Mouse (Mus musculus): ENCODE measurements at regions not wholly inside any gene's neighbourhood (a gene's known extent, or its start where the extent isn't known, plus 50 kb on each side); places are given as distances from the start of the nearest gene placed in this dataset.

DNA sequence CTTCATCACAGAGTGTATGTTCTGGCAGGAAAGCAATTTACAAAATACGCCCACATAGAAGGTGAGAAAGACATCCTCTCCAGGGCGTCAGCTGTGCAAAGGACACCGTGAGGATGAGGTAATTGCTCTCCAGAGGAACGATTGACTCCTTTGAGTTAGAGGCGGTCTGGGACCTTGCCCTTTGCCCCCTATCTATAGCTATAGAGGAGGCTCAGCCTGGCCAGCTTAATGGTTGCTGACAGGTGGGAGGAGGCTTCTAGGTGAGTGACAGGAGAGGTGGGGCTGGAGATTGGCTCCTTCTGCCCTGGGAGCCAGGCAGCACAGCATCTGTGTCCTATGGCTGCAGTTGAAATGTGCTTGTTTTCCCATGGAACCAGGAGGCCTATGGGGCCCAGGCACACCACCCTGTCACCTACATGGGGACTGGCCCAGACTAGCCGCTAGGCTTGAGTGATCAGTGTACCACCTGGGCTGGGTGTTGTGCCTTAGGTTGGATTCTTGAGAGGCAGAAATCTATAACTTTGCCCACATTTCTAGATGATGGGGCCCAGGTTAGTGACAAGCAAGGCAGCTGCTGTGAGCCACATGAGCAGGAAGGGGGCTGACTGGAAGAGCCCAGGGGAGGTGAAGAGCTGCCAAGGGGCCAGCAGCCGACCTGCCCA is 113.2 kb upstream of the Eef2kmt start:
- TF ChIP-seq EP300 (optimal IDR thresholded peaks at IDR 0.05) (no peak), CTCF (IDR thresholded peaks at IDR 0.05; ENCODE audit: low read depth) (no peak)
- Histone ChIP-seq H3K4me2 (replicated peaks; ENCODE audit: low read depth) (no peak overlapping the region), H3K9me3 (ENCODE audit: control insufficient read depth, low read length) (no peaks in the 10 kb centered on the region), H3K4me1 (replicated peaks; ENCODE audit: control insufficient read depth, insufficient read depth) (no peaks in the 10 kb centered on the region), H3K9ac (ENCODE audit: low read length) (no peak overlapping the region), H3K36me3 (ENCODE audit: control insufficient read depth, insufficient read depth, low read length) (no peaks in the 10 kb centered on the region), H3K27me3 (ENCODE audit: control insufficient read depth, insufficient read depth, low read length) (no peaks in the 10 kb centered on the region), H3K4me3 (ENCODE audit: low read depth, low read length) (no peak overlapping the region), H3K27ac (replicated peaks) (no peak overlapping the region)
- WGBS: 35% methylated on average over 7 of the region's 7 CpGs
- no peak for DNase-seq (ENCODE audit: low spot score)
- peak; percentile 59 for ATAC-seq (ENCODE audit: low FRiP score, low TSS enrichment)

DNA sequence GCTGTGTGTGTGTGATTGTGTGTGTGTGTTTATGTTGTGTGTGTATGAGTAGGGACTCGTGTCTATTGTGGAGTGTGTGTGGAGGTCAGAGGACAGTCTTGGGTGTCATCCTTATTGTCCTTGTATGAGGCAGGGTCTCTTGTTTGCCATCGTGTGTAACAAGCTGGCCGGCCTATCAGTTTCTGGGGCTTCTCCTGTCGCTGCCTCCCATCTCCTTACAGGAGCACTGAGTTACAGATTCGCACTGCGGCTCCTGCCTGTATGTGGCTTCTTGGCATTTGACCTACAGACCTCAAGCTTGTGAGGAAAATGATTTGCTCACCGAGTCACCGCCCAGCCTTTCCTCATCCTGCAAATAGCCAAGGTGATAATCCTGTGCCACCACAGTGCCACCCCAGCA is 112.6 kb upstream of the Eef2kmt start:
- Histone ChIP-seq H3K36me3 (ENCODE audit: control insufficient read depth, insufficient read depth, low read length) (no peaks in the 10 kb centered on the region), H3K4me2 (replicated peaks; ENCODE audit: low read depth) (no peak overlapping the region), H3K9me3 (ENCODE audit: control insufficient read depth, low read length) (no peaks in the 10 kb centered on the region), H3K4me3 (ENCODE audit: low read depth, low read length) (no peak overlapping the region), H3K27ac (replicated peaks) (no peak overlapping the region), H3K27me3 (ENCODE audit: control insufficient read depth, insufficient read depth, low read length) (no peaks in the 10 kb centered on the region), H3K9ac (ENCODE audit: low read length) (no peak overlapping the region), H3K4me1 (replicated peaks; ENCODE audit: control insufficient read depth, insufficient read depth) (no peaks in the 10 kb centered on the region)
- TF ChIP-seq CTCF (IDR thresholded peaks at IDR 0.05; ENCODE audit: low read depth) (no peak), EP300 (optimal IDR thresholded peaks at IDR 0.05) (no peak)
- WGBS: 69% methylated on average over 8 of the region's 8 CpGs
- no peak for ATAC-seq (ENCODE audit: low FRiP score, low TSS enrichment)
- DNase-seq (ENCODE audit: low spot score): no peak

DNA sequence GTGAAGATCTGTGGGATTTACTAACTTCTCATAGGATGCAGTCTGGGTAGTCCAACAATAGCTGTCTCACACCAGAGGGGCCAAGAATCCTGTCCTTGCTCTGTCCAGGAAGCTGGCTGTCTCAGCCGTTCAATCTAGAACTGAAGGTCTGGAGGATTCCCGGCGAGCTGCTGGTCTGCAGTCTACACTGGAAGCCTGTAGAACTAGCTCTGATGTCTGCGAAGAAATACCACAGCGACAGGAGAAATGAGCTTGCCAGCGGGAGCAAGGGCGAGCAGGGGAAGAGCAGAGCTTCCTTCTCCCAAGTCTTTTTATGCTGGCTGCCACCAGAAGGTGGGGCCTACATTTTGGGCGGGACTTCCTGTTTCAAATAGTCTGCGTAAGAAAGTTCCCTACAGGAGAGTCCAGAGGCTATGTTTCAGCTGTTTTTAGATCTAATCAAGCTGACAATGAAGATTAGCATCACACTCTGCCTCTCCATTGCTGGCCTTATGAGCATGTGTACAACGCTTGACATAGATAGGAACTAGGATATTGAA is 111.9 kb upstream of the Eef2kmt start:
- no peak for DNase-seq (ENCODE audit: low spot score)
- Histone ChIP-seq H3K9me3 (ENCODE audit: control insufficient read depth, low read length) (no peaks in the 10 kb centered on the region), H3K4me2 (replicated peaks; ENCODE audit: low read depth) (no peak overlapping the region), H3K4me1 (replicated peaks; ENCODE audit: control insufficient read depth, insufficient read depth) (no peaks in the 10 kb centered on the region), H3K27ac (replicated peaks) (no peak overlapping the region), H3K36me3 (ENCODE audit: control insufficient read depth, insufficient read depth, low read length) (no peaks in the 10 kb centered on the region), H3K27me3 (ENCODE audit: control insufficient read depth, insufficient read depth, low read length) (no peaks in the 10 kb centered on the region), H3K9ac (ENCODE audit: low read length) (no peak overlapping the region), H3K4me3 (ENCODE audit: low read depth, low read length) (no peak overlapping the region)
- TF ChIP-seq EP300 (optimal IDR thresholded peaks at IDR 0.05) (no peak), CTCF (IDR thresholded peaks at IDR 0.05; ENCODE audit: low read depth) (no peak)
- no peak for ATAC-seq (ENCODE audit: low FRiP score, low TSS enrichment)
- WGBS: 75% methylated on average over 10 of the region's 10 CpGs

DNA sequence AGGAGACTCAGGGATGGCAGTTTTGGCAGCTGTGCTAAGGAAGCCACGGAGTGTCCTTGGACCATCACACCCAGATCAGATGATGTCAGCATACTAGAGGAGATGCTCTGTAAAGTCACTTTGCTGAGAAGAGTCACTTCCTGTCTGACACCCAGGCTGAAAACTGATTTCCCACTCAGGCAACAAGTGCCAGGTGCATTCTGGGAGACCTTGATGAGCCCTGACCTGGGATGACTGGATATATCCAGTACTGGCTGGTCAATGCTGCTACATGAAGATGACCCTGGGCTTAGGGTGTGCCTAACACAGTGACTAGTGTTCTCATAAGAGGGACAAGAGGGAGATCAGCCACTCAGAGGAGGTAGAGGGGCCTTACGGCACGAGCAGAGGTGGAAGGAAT is 110.2 kb upstream of the Eef2kmt start:
- Histone ChIP-seq H3K27me3 (ENCODE audit: control insufficient read depth, insufficient read depth, low read length) (no peaks in the 10 kb centered on the region), H3K4me2 (replicated peaks; ENCODE audit: low read depth) (no peak overlapping the region), H3K4me3 (ENCODE audit: low read depth, low read length) (no peak overlapping the region), H3K4me1 (replicated peaks; ENCODE audit: control insufficient read depth, insufficient read depth) (no peaks in the 10 kb centered on the region), H3K9me3 (ENCODE audit: control insufficient read depth, low read length) (no peaks in the 10 kb centered on the region), H3K27ac (replicated peaks) (no peak overlapping the region), H3K9ac (ENCODE audit: low read length) (no peak overlapping the region), H3K36me3 (ENCODE audit: control insufficient read depth, insufficient read depth, low read length) (no peaks in the 10 kb centered on the region)
- ATAC-seq (ENCODE audit: low FRiP score, low TSS enrichment): no peak
- 83% methylated on average over 3 of the region's 3 CpGs for WGBS
- TF ChIP-seq EP300 (optimal IDR thresholded peaks at IDR 0.05): no peak
- no peak for TF ChIP-seq CTCF (IDR thresholded peaks at IDR 0.05; ENCODE audit: low read depth)
- no peak for DNase-seq (ENCODE audit: low spot score)

DNA sequence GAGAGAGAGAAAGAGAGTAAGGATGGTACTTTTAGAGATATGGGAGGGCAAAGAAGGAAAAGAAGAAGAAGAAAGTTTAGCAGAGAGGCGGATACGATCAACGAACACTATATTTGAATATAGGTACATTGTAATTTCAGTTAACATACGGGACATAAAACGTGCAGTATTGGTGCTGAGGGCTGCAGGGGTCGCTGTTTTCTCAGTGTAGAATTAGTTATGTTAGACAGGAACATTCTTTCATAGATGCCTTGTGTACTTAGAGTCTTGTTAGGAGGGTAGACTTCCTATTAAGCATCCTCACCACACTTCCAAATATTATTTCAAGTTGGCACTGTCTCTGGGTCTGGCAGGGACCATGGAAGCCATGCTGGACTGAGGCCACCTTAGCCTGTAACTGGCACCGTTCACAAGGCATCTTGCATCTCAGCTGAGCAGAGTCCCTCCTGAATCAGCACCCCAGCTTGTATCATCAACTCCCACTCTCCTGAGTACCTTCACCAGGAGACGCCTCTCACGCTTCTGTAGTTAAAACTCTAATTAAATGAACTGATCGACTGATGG is 107.3 kb upstream of the Eef2kmt start:
- ATAC-seq (ENCODE audit: low FRiP score, low TSS enrichment) (no peak), DNase-seq (ENCODE audit: low spot score) (no peak)
- Histone ChIP-seq H3K27ac (replicated peaks) (no peak overlapping the region), H3K9me3 (ENCODE audit: control insufficient read depth, low read length) (no peaks in the 10 kb centered on the region), H3K4me3 (ENCODE audit: low read depth, low read length) (no peak overlapping the region), H3K9ac (ENCODE audit: low read length) (no peak overlapping the region), H3K4me2 (replicated peaks; ENCODE audit: low read depth) (no peak overlapping the region), H3K4me1 (replicated peaks; ENCODE audit: control insufficient read depth, insufficient read depth) (no peaks in the 10 kb centered on the region), H3K36me3 (ENCODE audit: control insufficient read depth, insufficient read depth, low read length) (no peaks in the 10 kb centered on the region), H3K27me3 (ENCODE audit: control insufficient read depth, insufficient read depth, low read length) (no peaks in the 10 kb centered on the region)
- TF ChIP-seq CTCF (IDR thresholded peaks at IDR 0.05; ENCODE audit: low read depth) (peak; percentile 31; the same call in 1 of the 2 replicates), EP300 (optimal IDR thresholded peaks at IDR 0.05) (no peak)
- WGBS: 73% methylated on average over 10 of the region's 10 CpGs

DNA sequence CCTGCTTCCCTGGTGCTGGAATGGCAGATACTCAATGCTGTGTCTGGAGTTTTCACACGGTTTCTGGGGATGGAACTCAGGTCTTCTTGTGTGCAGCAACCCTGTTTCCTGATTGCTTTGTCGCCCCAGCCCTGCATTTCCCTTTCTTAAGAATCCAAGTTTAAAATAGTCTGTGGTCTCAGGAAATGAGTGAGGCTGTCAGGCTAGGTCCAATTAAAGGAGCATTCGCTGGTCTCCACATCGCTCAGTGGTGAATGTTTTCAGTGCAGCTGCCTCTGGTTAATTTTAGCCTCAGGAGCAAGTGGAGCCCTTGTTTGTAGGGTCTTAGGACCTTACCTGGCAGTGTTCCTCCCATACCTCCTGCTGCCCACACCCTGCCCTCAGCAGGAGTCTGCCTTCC is 103.4 kb upstream of the Eef2kmt start:
- Histone ChIP-seq H3K4me2 (replicated peaks; ENCODE audit: low read depth) (no peak overlapping the region), H3K4me1 (replicated peaks; ENCODE audit: control insufficient read depth, insufficient read depth) (no peaks in the 10 kb centered on the region), H3K27me3 (ENCODE audit: control insufficient read depth, insufficient read depth, low read length) (no peaks in the 10 kb centered on the region), H3K9me3 (ENCODE audit: control insufficient read depth, low read length) (no peaks in the 10 kb centered on the region), H3K36me3 (ENCODE audit: control insufficient read depth, insufficient read depth, low read length) (no peaks in the 10 kb centered on the region), H3K4me3 (ENCODE audit: low read depth, low read length) (no peak overlapping the region), H3K27ac (replicated peaks) (no peak overlapping the region), H3K9ac (ENCODE audit: low read length) (no peak overlapping the region)
- no peak for TF ChIP-seq EP300 (optimal IDR thresholded peaks at IDR 0.05)
- no peak for TF ChIP-seq CTCF (IDR thresholded peaks at IDR 0.05; ENCODE audit: low read depth)
- DNase-seq (ENCODE audit: low spot score) (no peak), ATAC-seq (ENCODE audit: low FRiP score, low TSS enrichment) (no peak)
- whole genome bisulfite sequencing: 80% methylated on average over 4 of the region's 4 CpGs

Data from stomach, postnatal 0 days (tissue).